Mouse (Mus musculus) liver, embryonic 11.5 days (tissue): Measurements from ENCODE around the gene Cpa2. TPM values are rescaled to one million over a fixed set of nuclear protein-coding genes. Genes with fewer than 3 reads are reported as not detected.

Experiments
- ATAC-seq: fragments of 200-750 bp; cut with Nextera tagmentation; replicated peaks from 2 replicates; pipeline ENCODE4 v1.8.0; 2017; ENCODE audit warnings: moderate number of reproducible peaks, mild to moderate bottlenecking, moderate TSS enrichment, moderate library complexity; ENCODE audit not compliant: low FRiP score
- DNase-seq: peaks from one replicate; pipeline ENCODE4 v3.0.0-alpha.2; 2017; ENCODE audit warnings: low spot score
- H3K27ac ChIP-seq: fragments of 300-500 bp; sonication (generic); 2 replicates; pipeline ENCODE4 v1.5.1; 2014; ENCODE audit warnings: mild to moderate bottlenecking, low read depth, low read length, control low read depth
- H3K27me3 ChIP-seq: fragments of 300-500 bp; sonication (generic); replicated peaks from 2 replicates; pipeline ENCODE4 v1.6.1; 2014; ENCODE audit warnings: low read length, mixed read lengths; ENCODE audit not compliant: control insufficient read depth, insufficient read depth
- H3K36me3 ChIP-seq: fragments of 300-500 bp; sonication (generic); 2 replicates; pipeline ENCODE4 v1.6.1; 2014; ENCODE audit warnings: mild to moderate bottlenecking, low read length, moderate library complexity, mixed read lengths; ENCODE audit not compliant: control insufficient read depth, insufficient read depth
- H3K4me1 ChIP-seq: fragments of 300-500 bp; sonication (generic); replicated peaks from 2 replicates; pipeline ENCODE4 v1.6.1; 2014; ENCODE audit warnings: low read length, mixed read lengths; ENCODE audit not compliant: control insufficient read depth, insufficient read depth
- H3K4me2 ChIP-seq: fragments of 300-500 bp; sonication (generic); 2 replicates; pipeline ENCODE4 v1.6.1; 2014; ENCODE audit warnings: mild to moderate bottlenecking, control low read depth, moderate library complexity
- H3K4me3 ChIP-seq: fragments of 300-500 bp; sonication (generic); 2 replicates; pipeline ENCODE4 v1.5.1; 2014; ENCODE audit warnings: low read depth, low read length, control low read depth
- H3K9ac ChIP-seq: fragments of 300-500 bp; sonication (generic); 2 replicates; pipeline ENCODE4 v1.6.1; 2014; ENCODE audit warnings: low read depth, low read length, control low read depth
- H3K9me3 ChIP-seq: fragments of 300-500 bp; sonication (generic); 2 replicates; pipeline ENCODE4 v1.6.1; 2016; ENCODE audit warnings: low read length, inconsistent platforms, mixed read lengths; ENCODE audit not compliant: control insufficient read depth
- WGBS: fragments of 180-500 bp; shearing (Covaris S2); extraction: QIAGEN DNeasy Blood & Tissue Kit; methylation state at CpG from one replicate; pipeline ENCODE4 v1.1.7; 2014; 5-methylcytosine and 5-hydroxymethylcytosine counted together
- polyA plus RNA-seq: library from polyadenylated mRNA; unstranded; fragments of >200 nt; fragmentation: Nextera tagmentation; extraction: Ambion mirVana; gene quantifications from 2 replicates; pipeline ENCODE4 v1.2.1, GENCODE M21; 2014

Cpa2 gene
- polyA plus RNA-seq, 1 experiment from 2014 or later = 1.9 TPM

DNA sequence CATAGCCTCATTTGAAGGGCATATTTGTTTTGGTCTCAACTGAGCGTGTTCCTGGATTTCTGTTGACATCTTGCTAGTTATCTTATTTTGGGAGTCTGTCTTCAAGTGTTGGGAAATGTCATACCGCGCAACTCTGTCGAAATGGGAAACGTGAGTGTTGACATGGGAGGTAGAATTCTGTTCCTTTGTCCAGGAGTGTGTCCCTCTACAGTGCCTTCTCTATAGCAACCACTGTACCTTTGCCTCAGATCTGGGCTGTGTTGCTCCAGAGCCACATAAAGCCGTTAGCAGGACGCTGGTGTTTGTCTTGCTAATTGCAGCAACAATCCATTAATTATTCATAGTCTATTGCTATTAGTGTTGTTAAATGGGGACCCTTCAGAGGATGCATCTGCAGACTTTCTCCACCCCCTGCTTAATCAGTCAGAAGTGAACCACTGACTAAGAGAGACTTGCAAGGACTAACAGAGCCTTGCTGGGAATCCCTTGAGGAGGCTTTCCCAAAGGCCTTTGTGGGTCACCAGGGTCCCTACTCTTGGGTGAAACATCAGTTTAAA lies 45.6 kb downstream of the Cpa2 start:
- 79% methylated on average over 7 of the region's 7 CpGs for WGBS
- H3K4me3 ChIP-seq = no peak overlapping the region
- DNase-seq = no peak

GRCm38 (mm10) chr6:30589819-30590218 lies 48.4 kb downstream of the Cpa2 start:
- no peak overlapping the region for H3K9ac ChIP-seq
- peak overlapping the region; percentile 32; the same call in 1 of the 2 replicates for H3K27ac ChIP-seq
- H3K4me3 ChIP-seq = no peak overlapping the region
- WGBS = 34% methylated on average over 2 of the region's 2 CpGs
- ATAC-seq (no peak), DNase-seq (no peak)
- no peaks in the 10 kb centered on the region; the same call in 1 of the 2 replicates for H3K4me1 ChIP-seq
- no peaks in the 10 kb centered on the region for H3K9me3 ChIP-seq
- no peaks in the 10 kb centered on the region for H3K36me3 ChIP-seq
- no peak overlapping the region for H3K4me2 ChIP-seq
- H3K27me3 ChIP-seq = no peaks in the 10 kb centered on the region

More for the DNA sequence above, 45.6 kb downstream of the Cpa2 start:
- no peak overlapping the region for H3K4me2 ChIP-seq
- no peak overlapping the region for H3K27ac ChIP-seq
- no peaks in the 10 kb centered on the region for H3K27me3 ChIP-seq
- no peaks in the 10 kb centered on the region for H3K36me3 ChIP-seq
- no peak for ATAC-seq
- no peak overlapping the region for H3K9ac ChIP-seq
- no peaks in the 10 kb centered on the region for H3K9me3 ChIP-seq
- no peaks in the 10 kb centered on the region; the same call in 1 of the 2 replicates for H3K4me1 ChIP-seq

DNA sequence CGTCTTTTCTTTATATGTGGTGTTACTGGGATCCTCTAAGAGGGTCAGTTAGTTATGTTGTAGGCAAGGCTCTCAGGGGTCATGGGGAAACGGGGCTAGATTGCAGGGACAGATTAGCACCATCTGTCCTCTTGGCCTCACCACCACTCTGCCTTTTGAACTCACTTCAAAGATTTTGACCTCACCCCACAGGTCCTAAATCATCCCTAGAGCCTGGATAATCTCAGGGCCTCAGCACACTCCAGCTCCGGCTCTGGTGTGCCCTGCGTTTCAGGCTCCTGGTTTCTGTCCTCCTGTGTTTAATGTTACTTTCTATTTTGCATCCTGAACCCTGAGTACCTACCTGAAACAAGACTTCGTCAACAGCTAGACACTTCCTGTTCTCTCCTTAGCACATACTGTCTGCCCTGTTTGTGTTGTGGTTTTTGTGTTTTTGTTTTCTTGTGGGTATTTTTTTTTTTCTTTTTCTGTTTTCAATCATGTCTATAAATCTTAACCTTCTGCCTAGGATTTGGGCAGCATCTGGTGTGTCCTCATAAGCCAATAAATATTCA lies 50.5 kb downstream of the Cpa2 start:
- no peaks in the 10 kb centered on the region for H3K36me3 ChIP-seq
- H3K27me3 ChIP-seq = no peaks in the 10 kb centered on the region
- DNase-seq = no peak
- no peak overlapping the region for H3K9ac ChIP-seq
- no peaks in the 10 kb centered on the region; the same call in 1 of the 2 replicates for H3K4me1 ChIP-seq
- no peak for ATAC-seq
- no peak overlapping the region for H3K4me2 ChIP-seq
- H3K4me3 ChIP-seq = no peak overlapping the region
- no peaks in the 10 kb centered on the region for H3K9me3 ChIP-seq
- H3K27ac ChIP-seq = no peak overlapping the region
- WGBS = 54% methylated on average over 5 of the region's 5 CpGs

GRCm38 (mm10) chr6:30592417-30592974 lies 51.1 kb downstream of the Cpa2 start:
- Histone ChIP-seq H3K27me3 (no peaks in the 10 kb centered on the region), H3K36me3 (no peaks in the 10 kb centered on the region), H3K4me3 (no peak overlapping the region), H3K27ac (no peak overlapping the region), H3K4me1 (no peaks in the 10 kb centered on the region; the same call in 1 of the 2 replicates), H3K9ac (no peak overlapping the region), H3K9me3 (no peaks in the 10 kb centered on the region), H3K4me2 (no peak overlapping the region)
- WGBS = 71% methylated on average over 10 of the region's 10 CpGs
- ATAC-seq (no peak), DNase-seq (no peak)

GRCm38 (mm10) chr6:30594364-30594763 lies 53.0 kb downstream of the Cpa2 start:
- no peak overlapping the region for H3K4me2 ChIP-seq
- H3K36me3 ChIP-seq = no peaks in the 10 kb centered on the region
- no peaks in the 10 kb centered on the region for H3K9me3 ChIP-seq
- WGBS = 35% methylated on average over 7 of the region's 7 CpGs
- ATAC-seq = no peak
- H3K27ac ChIP-seq = no peak overlapping the region
- no peaks in the 10 kb centered on the region for H3K27me3 ChIP-seq
- H3K4me1 ChIP-seq = no peaks in the 10 kb centered on the region; the same call in 1 of the 2 replicates
- no peak overlapping the region for H3K9ac ChIP-seq
- DNase-seq = no peak
- no peak overlapping the region for H3K4me3 ChIP-seq

- 86% methylated on average over 8 of the region's 8 CpGs for WGBS
- no peak overlapping the region for H3K4me3 ChIP-seq
- DNase-seq (no peak), ATAC-seq (no peak)
- H3K27ac ChIP-seq = no peak overlapping the region
- H3K4me1 ChIP-seq = no peaks in the 10 kb centered on the region
- no peaks in the 10 kb centered on the region for H3K36me3 ChIP-seq
- no peaks in the 10 kb centered on the region for H3K9me3 ChIP-seq
- H3K9ac ChIP-seq = no peak overlapping the region
- H3K4me2 ChIP-seq = no peak overlapping the region
- no peaks in the 10 kb centered on the region for H3K27me3 ChIP-seq
Measured at GRCm38 (mm10) chr6:30596230-30596898, 55.0 kb downstream of the Cpa2 start.

DNA sequence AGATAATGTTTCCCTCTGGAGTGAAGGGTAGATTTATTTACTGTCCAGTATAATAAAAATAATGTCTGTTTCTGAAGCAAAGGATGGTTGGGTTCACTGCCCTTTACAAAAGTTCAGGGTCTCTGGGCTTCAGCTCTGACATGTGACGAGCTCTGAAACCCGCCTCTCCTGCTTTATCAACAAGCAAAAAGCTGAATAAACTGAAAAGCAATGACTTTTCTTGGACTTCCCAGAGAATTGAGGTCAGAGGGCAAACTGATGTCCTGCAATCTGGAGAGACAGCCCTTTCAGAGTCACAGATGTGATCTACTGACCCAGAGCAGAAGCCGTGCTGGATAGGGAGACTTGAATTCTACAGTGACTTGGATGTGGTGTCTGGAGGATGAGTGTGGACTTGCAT lies 58.7 kb downstream of the Cpa2 start:
- no peak overlapping the region for H3K4me3 ChIP-seq
- no peak for ATAC-seq
- H3K9ac ChIP-seq = no peak overlapping the region
- no peak overlapping the region for H3K27ac ChIP-seq
- no peaks in the 10 kb centered on the region for H3K27me3 ChIP-seq
- H3K4me1 ChIP-seq = 0 out of 2 replicates have a peak, but pooled peaks cover 2% of the 10 kb centered on the region
- whole genome bisulfite sequencing = 54% methylated on average over 3 of the region's 3 CpGs
- no peaks in the 10 kb centered on the region for H3K36me3 ChIP-seq
- H3K9me3 ChIP-seq = no peaks in the 10 kb centered on the region
- no peak for DNase-seq
- H3K4me2 ChIP-seq = no peak overlapping the region

- Histone ChIP-seq H3K27ac (no peak overlapping the region), H3K9me3 (no peaks in the 10 kb centered on the region), H3K36me3 (no peaks in the 10 kb centered on the region), H3K9ac (no peak overlapping the region), H3K4me2 (no peak overlapping the region), H3K27me3 (no peaks in the 10 kb centered on the region), H3K4me3 (no peak overlapping the region), H3K4me1 (0 out of 2 replicates have a peak, but pooled peaks cover 2% of the 10 kb centered on the region)
- WGBS = 87% methylated on average over 1 of the region's 1 CpGs
- no peak for ATAC-seq
- no peak for DNase-seq
Measured at GRCm38 (mm10) chr6:30600995-30601394, 59.6 kb downstream of the Cpa2 start.
